Mouse (Mus musculus): ENCODE measurements around the gene Kif19a.

DNA sequence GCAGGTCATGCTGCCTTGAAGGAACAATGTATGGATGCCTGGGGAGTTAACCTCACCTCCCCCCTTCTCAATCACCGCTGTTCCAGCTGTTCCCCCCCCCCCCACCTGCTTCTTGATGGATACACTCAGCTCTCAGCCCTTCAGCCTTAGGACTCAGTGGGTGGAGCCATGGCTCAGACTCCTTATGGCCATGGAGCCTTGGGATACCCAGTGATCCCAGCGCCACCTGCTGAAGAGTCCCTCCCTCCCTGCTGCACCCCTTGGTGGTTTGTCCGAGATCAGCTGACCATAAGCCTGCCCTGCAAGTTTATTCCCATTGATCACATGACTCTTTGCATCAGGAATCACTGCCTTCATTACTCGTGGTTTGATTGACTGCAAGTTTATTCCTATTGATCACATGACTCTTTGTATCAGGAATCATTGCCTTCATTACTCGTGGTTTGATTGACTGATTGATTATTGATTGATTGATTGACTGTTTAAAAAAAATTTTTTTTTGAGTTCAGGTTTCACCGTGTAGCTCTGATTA lies 35.3 kb upstream of the Kif19a start:
- TF ChIP-seq CTCF (IDR thresholded peaks at IDR 0.05; ENCODE audit: low read depth) (no peak), EP300 (IDR thresholded peaks at IDR 0.05; ENCODE audit: low read depth) (no peak)

Measured in liver, embryonic 14.5 days (tissue).